Mouse (Mus musculus) embryonic facial prominence, embryonic 12.5 days (tissue): ENCODE measurements around the gene Ndufb10. TPM values are rescaled to one million over a fixed set of nuclear protein-coding genes. Genes with fewer than 3 reads are reported as not detected.

Experiments
- ATAC-seq: fragments of 200-750 bp; cut with Nextera tagmentation; 2 replicates; pipeline ENCODE4 v1.8.0; 2017; ENCODE audit not compliant: insufficient number of reproducible peaks, insufficient read depth, low FRiP score, low TSS enrichment
- H3K27ac ChIP-seq: fragments of 300-500 bp; sonication (generic); 2 replicates; pipeline ENCODE4 v1.5.1; 2016; ENCODE audit warnings: mild to moderate bottlenecking
- H3K27me3 ChIP-seq: fragments of 300-500 bp; sonication (generic); 2 replicates; pipeline ENCODE4 v1.6.1; 2016; ENCODE audit warnings: mild to moderate bottlenecking, moderate library complexity
- H3K36me3 ChIP-seq: fragments of 300-500 bp; sonication (generic); 2 replicates; pipeline ENCODE4 v1.6.1; 2016; ENCODE audit warnings: mild to moderate bottlenecking
- H3K4me1 ChIP-seq: fragments of 300-500 bp; sonication (generic); 2 replicates; pipeline ENCODE4 v1.6.1; 2016
- H3K4me2 ChIP-seq: fragments of 300-500 bp; sonication (generic); replicated peaks from 2 replicates; pipeline ENCODE4 v1.6.1; 2016; ENCODE audit warnings: mild to moderate bottlenecking, moderate library complexity
- H3K4me3 ChIP-seq: fragments of 300-500 bp; sonication (generic); 2 replicates; pipeline ENCODE4 v1.5.1; 2016; ENCODE audit warnings: mild to moderate bottlenecking
- H3K9ac ChIP-seq: fragments of 300-500 bp; sonication (generic); 2 replicates; pipeline ENCODE4 v1.6.1; 2016; ENCODE audit warnings: mild to moderate bottlenecking, moderate library complexity
- H3K9me3 ChIP-seq: fragments of 300-500 bp; sonication (generic); 2 replicates; pipeline ENCODE4 v1.6.1; 2016; ENCODE audit warnings: mild to moderate bottlenecking, moderate library complexity
- WGBS: fragments of 180-500 bp; shearing (Covaris S2); methylation state at CpG from one replicate; pipeline ENCODE4 v1.1.7; 2016; 5-methylcytosine and 5-hydroxymethylcytosine counted together
- polyA plus RNA-seq: library from polyadenylated mRNA; unstranded; fragments of >200 nt; fragmentation: Nextera tagmentation; extraction: Ambion mirVana; gene quantifications from 2 replicates; pipeline ENCODE4 v1.2.1, GENCODE M21; 2016

Ndufb10 gene
- polyA plus RNA-seq, 1 experiment from 2014 or later, result 209 TPM

- WGBS, result 89% methylated on average over 21 of the region's 21 CpGs
- ATAC-seq, result no peak
- Histone ChIP-seq H3K9me3 (no peaks in the 10 kb centered on the region), H3K9ac (no peak overlapping the region), H3K4me3 (no peak overlapping the region), H3K4me1 (peaks cover 6% of the 10 kb centered on the region), H3K4me2 (no peak overlapping the region), H3K27me3 (no peaks in the 10 kb centered on the region), H3K36me3 (no peaks in the 10 kb centered on the region), H3K27ac (no peak overlapping the region)
Observed at GRCm38 (mm10) chr17:24733434-24734050, 9.3 kb upstream of the Ndufb10 start.

DNA sequence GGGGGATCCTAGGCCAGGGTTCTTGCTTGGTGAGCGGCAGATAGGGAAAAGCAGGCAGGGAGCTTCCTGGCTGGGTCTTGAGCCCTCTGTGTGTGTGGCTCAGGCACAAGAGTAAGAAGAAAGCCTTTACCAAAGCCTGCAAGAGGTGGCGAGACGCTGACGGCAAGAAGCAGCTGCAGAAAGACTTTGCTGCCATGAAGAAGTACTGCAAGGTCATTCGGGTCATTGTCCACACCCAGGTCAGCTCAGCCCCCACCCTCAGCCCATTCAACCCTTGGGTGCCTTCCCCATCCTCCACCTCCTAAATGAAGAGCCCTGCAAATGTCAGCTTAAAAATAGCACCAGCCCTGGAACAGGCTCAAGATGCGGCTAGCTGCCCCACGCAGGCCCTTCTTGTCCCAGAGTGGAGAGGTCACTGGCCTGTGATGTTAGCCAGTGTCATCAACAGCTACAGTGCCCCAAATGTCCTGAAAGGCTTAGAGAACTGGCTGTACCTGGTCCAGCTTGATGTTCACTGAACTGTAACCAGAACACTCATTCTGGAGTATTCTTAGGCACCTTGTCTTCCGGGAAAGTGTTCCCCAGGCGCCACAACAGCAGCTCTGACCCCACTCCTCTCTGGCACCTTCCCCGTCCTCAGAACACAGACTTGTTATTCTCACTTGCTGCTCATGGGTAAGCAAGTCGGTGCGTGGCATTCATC, 8.1 kb upstream of the Ndufb10 start:
- no peak for ATAC-seq
- Histone ChIP-seq H3K4me3 (no peak overlapping the region), H3K36me3 (no peaks in the 10 kb centered on the region), H3K27ac (no peak overlapping the region), H3K27me3 (no peaks in the 10 kb centered on the region), H3K4me2 (no peak overlapping the region), H3K9me3 (no peaks in the 10 kb centered on the region), H3K9ac (no peak overlapping the region), H3K4me1 (peaks cover 5% of the 10 kb centered on the region)
- WGBS, result 80% methylated on average over 12 of the region's 12 CpGs

GRCm38 (mm10) chr17:24730787-24731186, 6.5 kb upstream of the Ndufb10 start:
- H3K9me3 ChIP-seq, result no peaks in the 10 kb centered on the region
- H3K4me1 ChIP-seq, result no peaks in the 10 kb centered on the region
- H3K27ac ChIP-seq, result no peak overlapping the region
- no peak overlapping the region for H3K9ac ChIP-seq
- no peak overlapping the region for H3K4me2 ChIP-seq
- WGBS, result 82% methylated on average over 14 of the region's 14 CpGs
- no peaks in the 10 kb centered on the region for H3K36me3 ChIP-seq
- H3K27me3 ChIP-seq, result no peaks in the 10 kb centered on the region
- ATAC-seq, result no peak
- H3K4me3 ChIP-seq, result no peak overlapping the region

GRCm38 (mm10) chr17:24729067-24729466, 4.8 kb upstream of the Ndufb10 start:
- H3K9ac ChIP-seq, result no peak overlapping the region
- H3K4me1 ChIP-seq, result no peaks in the 10 kb centered on the region
- H3K9me3 ChIP-seq, result no peaks in the 10 kb centered on the region
- no peak overlapping the region for H3K4me3 ChIP-seq
- ATAC-seq, result no peak
- no peaks in the 10 kb centered on the region for H3K36me3 ChIP-seq
- H3K27me3 ChIP-seq, result no peaks in the 10 kb centered on the region
- 83% methylated on average over 6 of the region's 6 CpGs for WGBS
- no peak overlapping the region for H3K27ac ChIP-seq
- H3K4me2 ChIP-seq, result no peak overlapping the region

- H3K27me3 ChIP-seq, result no peaks in the 10 kb centered on the region
- no peaks in the 10 kb centered on the region for H3K9me3 ChIP-seq
- no peak overlapping the region for H3K27ac ChIP-seq
- no peak for ATAC-seq
- peaks cover 3% of the 10 kb centered on the region for H3K4me1 ChIP-seq
- H3K36me3 ChIP-seq, result no peaks in the 10 kb centered on the region
- WGBS, result 70% methylated on average over 17 of the region's 17 CpGs
- H3K4me3 ChIP-seq, result no peak overlapping the region
- no peak overlapping the region for H3K9ac ChIP-seq
- H3K4me2 ChIP-seq, result no peak overlapping the region
Observed at GRCm38 (mm10) chr17:24728184-24728583, 3.9 kb upstream of the Ndufb10 start.

DNA sequence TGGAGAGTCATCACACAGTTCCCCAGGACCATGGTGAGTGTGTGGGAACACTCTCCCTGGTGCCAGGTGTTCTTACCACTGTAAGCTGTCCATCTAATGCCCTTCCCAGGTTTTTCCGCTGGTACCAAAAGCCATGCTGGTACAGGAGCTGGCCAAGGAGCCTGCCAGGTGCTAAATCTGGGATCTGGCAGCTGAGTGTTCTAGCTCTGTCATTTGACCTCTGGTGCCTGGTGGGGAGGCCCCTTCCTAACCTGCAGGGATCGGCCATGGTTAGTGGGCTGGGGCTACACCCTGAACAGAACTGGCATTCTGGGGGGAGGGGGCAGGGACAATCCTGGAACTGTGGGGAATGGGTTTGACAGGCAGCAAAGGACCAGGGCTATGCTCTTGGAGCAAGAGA, 3.3 kb upstream of the Ndufb10 start, which contains the start of gene Rpl3l:
Gene Rpl3l, plus strand, starts transcription at position 203 of the 400 bp plus-strand sequence.
- Histone ChIP-seq H3K4me2 (no peak within 1 kb of the TSS), H3K9ac (no peak within 1 kb of the TSS), H3K27ac (no peak within 1 kb of the TSS), H3K36me3 (no peaks in the 10 kb centered on the region; the same call in 1 of the 2 replicates), H3K27me3 (no peaks in the 10 kb centered on the region), H3K4me3 (no peak within 1 kb of the TSS), H3K9me3 (no peaks in the 10 kb centered on the region), H3K4me1 (peaks cover 7% of the 10 kb centered on the region)
- no peak for ATAC-seq
- 72% methylated on average over 2 of the region's 2 CpGs for WGBS

- no peak overlapping the region for H3K27ac ChIP-seq
- ATAC-seq, result no peak
- WGBS, result 73% methylated on average over 3 of the region's 3 CpGs
- no peaks in the 10 kb centered on the region for H3K27me3 ChIP-seq
- no peak overlapping the region for H3K4me3 ChIP-seq
- no peak overlapping the region for H3K4me2 ChIP-seq
- peaks cover 16% of the 10 kb centered on the region for H3K36me3 ChIP-seq
- H3K4me1 ChIP-seq, result peaks cover 22% of the 10 kb centered on the region
- H3K9ac ChIP-seq, result no peak overlapping the region
- H3K9me3 ChIP-seq, result no peaks in the 10 kb centered on the region
Observed at GRCm38 (mm10) chr17:24725637-24726390, 1.5 kb upstream of the Ndufb10 start.

DNA sequence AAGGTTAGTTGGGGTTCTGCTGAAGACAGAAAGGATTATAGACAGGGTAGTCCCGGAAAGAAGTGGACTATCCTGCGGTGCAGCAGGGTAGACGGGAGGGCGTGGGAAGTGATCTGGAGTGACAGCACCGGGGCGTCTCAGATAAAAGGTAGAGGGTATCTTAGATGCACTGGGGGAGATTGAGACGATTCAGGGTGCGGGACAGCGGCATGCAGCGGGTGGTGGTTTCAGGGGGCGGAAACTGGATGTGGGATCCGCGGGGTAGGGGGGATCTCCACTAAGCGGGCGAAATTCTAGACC, 447 bp downstream of the Ndufb10 start:
- peaks cover 24% of the 10 kb centered on the region for H3K4me1 ChIP-seq
- 0 out of 2 replicates have a peak, but pooled peaks have one; percentile 3 for ATAC-seq
- WGBS, result under 1% methylated on average over 15 of the region's 15 CpGs
- peak overlapping the region; percentile 74 for H3K4me3 ChIP-seq
- no peaks in the 10 kb centered on the region for H3K27me3 ChIP-seq
- H3K9ac ChIP-seq, result peak overlapping the region; percentile 86
- H3K4me2 ChIP-seq, result peak overlapping the region; percentile 69
- no peaks in the 10 kb centered on the region for H3K9me3 ChIP-seq
- peak overlapping the region; percentile 74 for H3K27ac ChIP-seq
- H3K36me3 ChIP-seq, result peaks cover 18% of the 10 kb centered on the region

GRCm38 (mm10) chr17:24723122-24723880, 977 bp downstream of the Ndufb10 start:
- ATAC-seq, result no peak
- Histone ChIP-seq H3K36me3 (peaks cover 19% of the 10 kb centered on the region), H3K27ac (peak overlapping the region; percentile 74), H3K4me1 (peaks cover 29% of the 10 kb centered on the region), H3K27me3 (no peaks in the 10 kb centered on the region), H3K9me3 (no peaks in the 10 kb centered on the region), H3K9ac (peak overlapping the region; percentile 86), H3K4me3 (peak overlapping the region; percentile 74), H3K4me2 (peak overlapping the region; percentile 69)
- WGBS, result 4% methylated on average over 12 of the region's 12 CpGs

DNA sequence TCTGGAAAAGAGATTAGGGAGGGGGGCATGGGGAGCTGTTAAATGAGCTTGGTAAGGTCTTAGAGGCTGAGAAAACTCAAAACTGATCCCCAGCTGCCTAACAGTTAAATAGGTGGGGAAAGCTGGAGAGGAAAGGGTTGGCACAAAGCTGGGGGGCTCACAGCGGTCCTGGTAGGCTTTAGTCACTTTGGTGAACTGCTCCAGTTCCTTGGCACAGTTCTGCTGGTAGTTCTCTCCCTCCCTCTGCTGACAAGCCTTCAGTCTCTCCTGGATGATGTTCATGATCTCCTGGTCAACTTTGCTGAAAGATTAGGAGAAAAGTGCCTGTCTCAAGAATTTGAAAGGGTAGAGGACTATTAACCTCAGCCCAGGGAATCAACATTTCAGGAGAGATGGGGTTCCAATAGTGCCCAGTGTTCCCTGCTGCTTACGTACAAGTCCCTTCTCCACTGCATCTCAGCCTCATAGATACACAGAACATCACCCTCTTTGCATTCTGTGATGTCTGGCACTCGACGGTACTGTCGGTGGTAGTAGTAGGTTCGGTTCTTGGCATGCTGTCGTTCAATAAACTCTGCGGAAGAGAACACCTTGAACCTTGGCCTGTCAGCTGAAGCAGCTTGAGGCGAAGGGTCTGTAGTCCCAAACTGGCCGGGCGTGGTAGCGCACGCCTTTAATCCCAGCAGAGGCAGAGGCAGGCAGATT, 1.9 kb downstream of the Ndufb10 start:
- 33% methylated on average over 13 of the region's 13 CpGs for WGBS
- peak overlapping the region; percentile 85; the same call in 1 of the 2 replicates for H3K4me2 ChIP-seq
- H3K4me1 ChIP-seq, result peaks cover 29% of the 10 kb centered on the region
- H3K4me3 ChIP-seq, result peak overlapping the region; percentile 14; the same call in 1 of the 2 replicates
- H3K27ac ChIP-seq, result no peak overlapping the region
- H3K9me3 ChIP-seq, result no peaks in the 10 kb centered on the region
- no peak overlapping the region for H3K9ac ChIP-seq
- no peak for ATAC-seq
- H3K36me3 ChIP-seq, result peaks cover 24% of the 10 kb centered on the region
- no peaks in the 10 kb centered on the region for H3K27me3 ChIP-seq
